Mouse (Mus musculus): ENCODE data around the gene Ppcdc. TPM values are rescaled to one million over a fixed set of nuclear protein-coding genes. Genes with fewer than 3 reads are reported as not detected.

Gene Ppcdc
- polyA plus RNA-seq, 1 experiment from 2014 or later = 25.0 TPM

GRCm38 (mm10) chr9:57398773-57399172 is 41.2 kb downstream of the Ppcdc start:
- Histone ChIP-seq H3K27me3 (replicated peaks) (no peaks in the 10 kb centered on the region), H3K27ac (no peak overlapping the region), H3K4me3 (replicated peaks) (no peak overlapping the region), H3K4me1 (replicated peaks) (no peaks in the 10 kb centered on the region), H3K9ac (no peak overlapping the region), H3K36me3 (no peaks in the 10 kb centered on the region), H3K9me3 (no peaks in the 10 kb centered on the region; the same call in 1 of the 2 replicates), H3K4me2 (replicated peaks) (no peak overlapping the region)
- ATAC-seq = no peak
- WGBS = 90% methylated on average over 2 of the region's 2 CpGs

DNA sequence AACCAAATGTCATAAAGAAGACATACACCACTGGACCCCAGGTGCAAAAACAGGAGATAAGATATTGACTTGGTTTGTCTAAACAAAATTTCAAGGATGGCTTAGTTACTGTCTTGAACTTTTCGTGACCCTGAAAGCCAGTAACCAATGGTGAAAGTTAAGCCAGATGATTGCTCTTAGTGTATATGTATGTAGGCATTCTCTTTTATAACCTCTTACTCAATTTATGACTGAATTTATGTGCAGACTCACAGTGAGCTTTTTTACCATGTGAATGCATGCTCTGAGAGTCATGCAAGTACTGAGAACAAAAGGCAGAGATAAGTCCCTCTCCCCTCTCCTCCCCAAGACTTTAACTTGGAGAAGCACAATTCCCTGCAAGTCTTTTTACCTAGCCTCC is 47.0 kb downstream of the Ppcdc start:
- Histone ChIP-seq H3K36me3 (no peaks in the 10 kb centered on the region), H3K4me2 (replicated peaks) (no peak overlapping the region), H3K27me3 (replicated peaks) (no peaks in the 10 kb centered on the region), H3K27ac (0 out of 2 replicates have a peak overlapping the region, but pooled peaks have one; percentile 39), H3K9ac (no peak overlapping the region), H3K4me1 (replicated peaks) (no peaks in the 10 kb centered on the region), H3K4me3 (replicated peaks) (no peak overlapping the region), H3K9me3 (no peaks in the 10 kb centered on the region)
- WGBS = 32% methylated on average over 1 of the region's 1 CpGs
- peak; percentile 82 for ATAC-seq

DNA sequence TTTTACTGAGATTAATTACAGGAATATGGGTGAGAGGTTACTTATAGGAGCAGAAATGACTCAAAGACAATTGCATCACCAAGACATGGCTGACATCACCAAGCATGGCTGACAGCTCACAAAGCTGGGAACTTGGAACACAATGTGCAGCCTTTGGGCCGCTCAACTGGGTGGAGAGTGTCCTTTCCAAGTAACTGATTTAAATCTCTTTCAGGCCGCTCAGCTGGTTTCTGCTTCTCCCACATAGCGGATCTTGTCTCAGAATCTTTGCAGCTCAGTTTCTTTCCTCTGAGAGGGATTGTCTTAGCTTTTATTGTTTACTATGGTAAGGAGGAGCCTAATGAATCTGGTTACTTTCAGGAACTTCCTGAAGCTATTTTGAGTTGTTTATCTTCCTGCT is 49.1 kb downstream of the Ppcdc start:
- no peak overlapping the region for H3K27ac ChIP-seq
- ATAC-seq = no peak
- no peaks in the 10 kb centered on the region for H3K27me3 ChIP-seq (replicated peaks)
- WGBS = 70% methylated on average over 3 of the region's 3 CpGs
- no peak overlapping the region for H3K4me2 ChIP-seq (replicated peaks)
- no peak overlapping the region for H3K9ac ChIP-seq
- H3K36me3 ChIP-seq = no peaks in the 10 kb centered on the region
- H3K4me1 ChIP-seq (replicated peaks) = no peaks in the 10 kb centered on the region
- no peaks in the 10 kb centered on the region for H3K9me3 ChIP-seq
- no peak overlapping the region for H3K4me3 ChIP-seq (replicated peaks)

DNA sequence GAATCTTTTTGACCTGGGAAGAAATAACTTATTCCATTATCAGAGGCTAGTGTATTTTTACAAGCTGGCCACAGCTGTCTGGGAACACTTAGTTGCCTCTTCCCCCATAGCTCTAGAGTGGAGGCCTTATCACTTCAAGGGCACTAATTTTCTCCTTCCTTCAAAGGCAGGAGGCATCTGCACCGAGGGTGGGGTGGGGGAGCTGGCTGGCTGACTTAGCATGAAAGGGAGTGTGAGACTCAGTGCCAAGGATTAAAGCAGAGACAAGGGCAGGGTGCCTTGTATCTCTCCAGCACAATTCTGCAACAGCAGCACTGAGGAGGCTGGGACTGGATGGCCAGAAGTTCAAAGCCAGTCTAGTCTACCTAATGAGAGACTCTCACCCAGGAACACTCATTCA is 50.8 kb downstream of the Ppcdc start:
- no peak for ATAC-seq
- no peaks in the 10 kb centered on the region for H3K4me1 ChIP-seq (replicated peaks)
- H3K4me3 ChIP-seq (replicated peaks) = no peak overlapping the region
- H3K36me3 ChIP-seq = no peaks in the 10 kb centered on the region
- no peak overlapping the region for H3K9ac ChIP-seq
- H3K9me3 ChIP-seq = no peaks in the 10 kb centered on the region
- H3K27me3 ChIP-seq (replicated peaks) = no peaks in the 10 kb centered on the region
- WGBS = 4% methylated on average over 1 of the region's 1 CpGs
- no peak overlapping the region for H3K27ac ChIP-seq
- H3K4me2 ChIP-seq (replicated peaks) = no peak overlapping the region

GRCm38 (mm10) chr9:57386926-57387325 is 53.0 kb downstream of the Ppcdc start:
- 80% methylated on average over 4 of the region's 4 CpGs for WGBS
- no peak overlapping the region for H3K4me3 ChIP-seq (replicated peaks)
- no peak overlapping the region for H3K27ac ChIP-seq
- no peaks in the 10 kb centered on the region for H3K4me1 ChIP-seq (replicated peaks)
- no peaks in the 10 kb centered on the region for H3K27me3 ChIP-seq (replicated peaks)
- ATAC-seq = no peak
- H3K9ac ChIP-seq = no peak overlapping the region
- H3K4me2 ChIP-seq (replicated peaks) = no peak overlapping the region
- H3K36me3 ChIP-seq = no peaks in the 10 kb centered on the region
- no peaks in the 10 kb centered on the region for H3K9me3 ChIP-seq

DNA sequence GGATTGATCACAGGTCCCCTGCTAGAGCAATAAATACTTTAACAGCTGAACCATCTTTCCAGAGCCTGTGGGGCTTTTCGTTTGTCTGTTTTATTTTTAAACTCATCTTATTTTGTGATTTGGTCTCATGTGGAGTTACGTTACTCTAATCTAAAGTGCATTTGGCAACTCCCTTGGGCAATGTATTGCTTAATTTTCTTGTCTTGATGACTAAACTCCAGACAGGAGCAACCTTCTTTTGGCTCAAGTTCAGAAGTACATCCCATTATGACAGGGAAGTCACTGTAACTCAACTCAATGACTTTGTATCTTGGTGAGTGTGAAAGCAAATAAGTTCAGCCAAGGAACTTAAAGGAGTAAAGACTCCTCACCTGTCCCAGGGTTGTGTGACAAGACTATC is 55.3 kb downstream of the Ppcdc start:
- H3K27ac ChIP-seq = no peak overlapping the region
- no peak overlapping the region for H3K9ac ChIP-seq
- H3K4me1 ChIP-seq (replicated peaks) = no peaks in the 10 kb centered on the region
- no peaks in the 10 kb centered on the region for H3K9me3 ChIP-seq
- H3K4me3 ChIP-seq (replicated peaks) = no peak overlapping the region
- WGBS = 60% methylated on average over 2 of the region's 2 CpGs
- H3K36me3 ChIP-seq = no peaks in the 10 kb centered on the region
- ATAC-seq = no peak
- no peaks in the 10 kb centered on the region for H3K27me3 ChIP-seq (replicated peaks)
- no peak overlapping the region for H3K4me2 ChIP-seq (replicated peaks)

DNA sequence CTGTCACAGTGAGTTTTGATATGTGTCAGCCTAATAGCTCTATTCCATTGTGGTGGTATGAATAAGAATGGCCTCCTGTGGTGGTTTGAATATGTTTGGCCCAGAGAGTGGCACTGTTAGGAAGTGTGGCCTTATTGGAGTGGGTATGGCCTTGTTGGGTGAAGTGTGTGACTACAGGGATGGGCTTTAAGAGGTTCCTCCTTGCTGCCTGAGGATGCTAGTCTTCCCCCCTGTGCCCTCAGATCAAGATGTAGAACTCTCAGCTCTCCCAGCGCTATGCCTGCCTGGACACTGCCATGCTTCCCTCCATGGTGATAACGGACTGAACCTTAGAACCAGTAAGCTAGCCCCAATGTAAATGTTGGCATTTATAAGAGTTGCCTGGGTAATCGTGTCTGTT is 78.9 kb downstream of the Ppcdc start:
- no peak overlapping the region for H3K9ac ChIP-seq
- ATAC-seq = no peak
- no peaks in the 10 kb centered on the region for H3K4me1 ChIP-seq (replicated peaks)
- H3K27ac ChIP-seq = no peak overlapping the region
- H3K27me3 ChIP-seq (replicated peaks) = no peaks in the 10 kb centered on the region
- no peaks in the 10 kb centered on the region for H3K36me3 ChIP-seq
- 90% methylated on average over 3 of the region's 3 CpGs for WGBS
- no peak overlapping the region for H3K4me3 ChIP-seq (replicated peaks)
- no peaks in the 10 kb centered on the region for H3K9me3 ChIP-seq
- H3K4me2 ChIP-seq (replicated peaks) = no peak overlapping the region

DNA sequence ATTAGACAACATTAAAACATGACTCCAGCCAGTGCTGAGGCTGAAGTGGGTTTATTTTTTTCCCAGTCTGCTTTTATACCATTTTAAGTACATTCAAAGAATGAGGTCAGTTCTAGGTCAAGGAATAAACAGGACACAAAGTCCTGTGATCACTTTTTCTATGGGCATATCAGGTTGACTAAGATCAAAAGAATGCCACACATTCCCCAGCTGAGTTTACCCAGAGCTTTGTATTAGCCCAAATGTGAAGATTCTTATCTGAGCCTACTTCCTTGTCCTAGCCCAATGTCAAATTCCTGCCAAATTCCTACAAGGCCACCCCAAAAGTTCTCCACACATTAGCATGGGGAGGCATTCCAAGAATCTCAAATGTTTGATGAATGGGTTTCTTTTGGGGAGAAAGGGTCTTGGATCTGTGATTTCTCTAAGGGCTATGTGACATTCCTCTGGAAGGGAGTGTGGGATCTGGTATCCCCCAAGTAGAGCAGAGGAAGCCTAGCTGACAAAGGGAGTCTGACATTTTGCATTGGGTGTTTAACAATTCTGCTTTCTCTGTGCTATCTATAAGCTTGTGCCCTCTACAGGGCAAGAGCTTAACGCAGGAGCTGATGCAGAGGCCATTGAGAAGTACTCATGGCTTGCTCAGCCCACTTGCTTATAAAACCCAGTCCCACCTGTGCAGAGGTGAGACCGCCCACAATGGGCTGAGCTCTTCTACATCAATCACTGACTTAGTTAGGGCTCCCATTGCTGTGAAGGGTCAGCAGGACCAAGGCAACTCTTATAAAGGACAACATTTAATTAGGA is 85.3 kb downstream of the Ppcdc start:
- Histone ChIP-seq H3K4me3 (replicated peaks) (no peak overlapping the region), H3K36me3 (no peaks in the 10 kb centered on the region), H3K27ac (no peak overlapping the region), H3K4me2 (replicated peaks) (no peak overlapping the region), H3K27me3 (replicated peaks) (no peaks in the 10 kb centered on the region), H3K9ac (no peak overlapping the region), H3K4me1 (replicated peaks) (no peaks in the 10 kb centered on the region), H3K9me3 (no peaks in the 10 kb centered on the region)
- 58% methylated on average over 2 of the region's 2 CpGs for WGBS
- no peak for ATAC-seq

- Histone ChIP-seq H3K4me2 (replicated peaks) (no peak overlapping the region), H3K9ac (no peak overlapping the region), H3K36me3 (no peaks in the 10 kb centered on the region), H3K9me3 (no peaks in the 10 kb centered on the region), H3K27me3 (replicated peaks) (no peaks in the 10 kb centered on the region), H3K4me1 (replicated peaks) (no peaks in the 10 kb centered on the region), H3K4me3 (replicated peaks) (no peak overlapping the region), H3K27ac (no peak overlapping the region)
- 63% methylated on average over 2 of the region's 2 CpGs for WGBS
- ATAC-seq = no peak
Observed at GRCm38 (mm10) chr9:57351277-57351676, 88.6 kb downstream of the Ppcdc start.

DNA sequence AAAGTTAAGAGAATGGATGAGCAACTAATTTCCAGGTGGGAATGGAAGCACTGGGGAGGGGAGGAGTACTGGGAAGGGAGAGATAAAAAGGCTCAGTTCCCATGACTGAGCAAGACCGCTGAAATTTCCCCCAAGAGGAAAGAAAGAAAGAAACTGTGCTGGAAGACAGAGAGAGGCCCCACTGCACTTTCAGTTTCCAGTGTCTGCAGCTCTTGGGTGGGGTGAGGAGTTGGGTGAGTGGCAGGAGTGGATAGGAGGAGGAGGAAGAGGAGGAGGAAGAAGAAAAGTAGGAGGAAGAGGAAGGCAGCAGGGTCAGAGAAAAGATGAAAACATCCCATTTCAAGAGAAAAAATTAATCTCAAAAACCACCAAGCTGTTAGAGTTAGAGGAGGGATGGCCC is 94.0 kb downstream of the Ppcdc start:
- H3K9me3 ChIP-seq = no peaks in the 10 kb centered on the region
- H3K4me1 ChIP-seq (replicated peaks) = peaks cover 16% of the 10 kb centered on the region
- H3K4me3 ChIP-seq (replicated peaks) = no peak overlapping the region
- no peak overlapping the region for H3K27ac ChIP-seq
- H3K36me3 ChIP-seq = no peaks in the 10 kb centered on the region
- no peaks in the 10 kb centered on the region for H3K27me3 ChIP-seq (replicated peaks)
- H3K4me2 ChIP-seq (replicated peaks) = no peak overlapping the region
- no peak for ATAC-seq
- WGBS = 60% methylated on average over 1 of the region's 1 CpGs
- H3K9ac ChIP-seq = no peak overlapping the region

- H3K4me1 ChIP-seq (replicated peaks) = peaks cover 16% of the 10 kb centered on the region
- H3K9ac ChIP-seq = no peak overlapping the region
- WGBS = 62% methylated on average over 3 of the region's 3 CpGs
- no peaks in the 10 kb centered on the region for H3K9me3 ChIP-seq
- no peak overlapping the region for H3K27ac ChIP-seq
- H3K27me3 ChIP-seq (replicated peaks) = no peaks in the 10 kb centered on the region
- H3K4me3 ChIP-seq (replicated peaks) = no peak overlapping the region
- H3K4me2 ChIP-seq (replicated peaks) = no peak overlapping the region
- no peaks in the 10 kb centered on the region for H3K36me3 ChIP-seq
- no peak for ATAC-seq
Observed at GRCm38 (mm10) chr9:57343752-57344151, 96.2 kb downstream of the Ppcdc start.

DNA sequence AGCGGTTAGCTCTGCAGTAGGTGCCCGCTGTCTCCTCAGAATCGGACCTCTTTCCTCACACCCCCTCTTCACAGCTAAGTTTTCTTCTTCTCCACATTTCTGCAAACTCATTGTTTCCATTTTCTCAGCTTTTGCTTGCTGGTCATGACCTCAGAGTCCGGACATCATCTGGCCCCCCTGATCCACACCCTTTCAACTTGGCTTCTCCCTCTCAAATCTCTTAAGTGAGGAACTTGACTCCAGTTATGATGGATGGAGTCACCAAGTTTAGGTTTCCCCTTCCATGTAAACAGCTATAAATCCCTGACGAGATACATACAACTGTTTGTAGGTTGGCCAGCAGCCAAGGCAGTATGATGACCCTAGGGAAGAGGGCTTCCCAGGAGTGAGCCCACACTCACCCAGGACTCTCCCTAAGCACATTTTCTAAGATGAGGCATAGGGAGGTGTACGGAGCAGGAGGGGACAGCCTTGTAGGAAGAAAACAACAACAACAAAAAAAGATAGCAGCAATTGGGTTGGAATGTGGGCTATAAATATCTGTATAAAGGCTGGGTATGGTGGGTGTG is 96.9 kb downstream of the Ppcdc start:
- Histone ChIP-seq H3K36me3 (no peaks in the 10 kb centered on the region), H3K27ac (no peak overlapping the region)
- 42% methylated on average over 6 of the region's 6 CpGs for WGBS

DNA sequence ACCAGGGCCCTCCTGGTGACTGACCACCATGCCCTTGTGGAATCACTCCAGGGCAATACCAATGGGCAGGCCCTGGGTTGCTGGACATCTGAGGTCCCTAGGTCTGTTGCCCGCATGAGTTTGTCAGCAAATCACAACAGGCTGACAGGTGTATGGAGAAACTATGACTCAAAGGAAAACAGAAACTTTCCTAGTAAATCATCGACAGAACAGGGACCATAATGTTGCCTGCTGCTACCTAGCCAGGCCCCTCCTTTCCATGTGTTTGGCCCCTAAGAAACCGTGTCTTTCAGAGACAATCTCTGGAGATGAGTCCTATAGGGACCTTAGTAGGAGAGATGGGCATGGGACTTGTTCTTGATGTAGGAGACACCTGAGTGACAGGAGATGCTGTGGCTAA is 97.7 kb downstream of the Ppcdc start:
- ATAC-seq = peak; percentile 74
- Histone ChIP-seq H3K4me3 (replicated peaks) (no peak overlapping the region), H3K4me1 (replicated peaks) (peaks cover 16% of the 10 kb centered on the region), H3K27ac (no peak overlapping the region), H3K27me3 (replicated peaks) (no peaks in the 10 kb centered on the region), H3K9me3 (no peaks in the 10 kb centered on the region), H3K36me3 (no peaks in the 10 kb centered on the region), H3K4me2 (replicated peaks) (no peak overlapping the region), H3K9ac (no peak overlapping the region)
- WGBS = 46% methylated on average over 3 of the region's 3 CpGs

More for the DNA sequence above, 96.9 kb downstream of the Ppcdc start:
- Histone ChIP-seq H3K9ac (no peak overlapping the region), H3K4me1 (replicated peaks) (peaks cover 16% of the 10 kb centered on the region), H3K4me2 (replicated peaks) (no peak overlapping the region), H3K27me3 (replicated peaks) (no peaks in the 10 kb centered on the region), H3K4me3 (replicated peaks) (no peak overlapping the region), H3K9me3 (no peaks in the 10 kb centered on the region)
- 0 out of 2 replicates have a peak, but pooled peaks have one; percentile 39 for ATAC-seq
